Mouse (Mus musculus): ENCODE measurements at regions not wholly inside any gene's neighbourhood (a gene's known extent, or its start where the extent isn't known, plus 50 kb on each side); places are given as distances from the start of the nearest gene placed in this dataset.
A peak's percentile ranks its signal among the peaks of the same experiment; 100 is the strongest.

DNA sequence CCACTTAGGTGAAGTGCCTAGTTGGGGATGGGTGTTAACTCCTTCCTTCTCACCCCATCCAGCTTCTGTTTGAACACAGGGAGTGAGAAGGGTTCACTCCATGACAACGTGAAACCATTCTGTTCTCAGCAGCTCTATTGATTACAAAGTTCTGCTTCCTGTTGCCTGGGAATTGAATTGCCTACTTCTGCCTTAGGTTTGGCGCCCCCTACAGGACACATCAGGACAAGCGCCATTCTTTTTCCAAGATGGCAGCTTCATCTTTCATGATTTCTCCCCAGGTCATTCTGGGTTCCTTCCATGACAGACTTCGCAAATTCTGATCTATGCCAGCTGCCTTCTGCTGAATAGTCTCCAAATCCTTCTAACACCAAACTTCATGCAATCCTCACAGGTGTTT is 371.5 kb downstream of the Lrig3 start:
- TF ChIP-seq POLR2A (IDR thresholded peaks at IDR 0.05; ENCODE audit: low read depth, low read length) (no peak), CTCF (conservative IDR thresholded peaks at IDR 0.05 in 1 of 2, IDR thresholded peaks at IDR 0.05 in 1 of 2; ENCODE audit: low read depth in 2 of 2, low read length in 2 of 2) (0 out of 4 replicates have a peak, but pooled peaks of 1 of the 2 experiments have one; percentile 2), JUND (conservative IDR thresholded peaks at IDR 0.05; ENCODE audit: low read depth, low read length) (no peak), E2F4 (IDR thresholded peaks at IDR 0.05; ENCODE audit: insufficient replicate concordance, low read depth, low read length) (no peak), ZNF384 (IDR thresholded peaks at IDR 0.05; ENCODE audit: low read depth, low read length) (no peak), UBTF (IDR thresholded peaks at IDR 0.05; ENCODE audit: low read depth, low read length) (no peak), ZC3H11A (IDR thresholded peaks at IDR 0.05; ENCODE audit: low read depth, low read length) (no peak), MXI1 (IDR thresholded peaks at IDR 0.05; ENCODE audit: low read depth, low read length) (no peak), NELFE (IDR thresholded peaks at IDR 0.05; ENCODE audit: low read depth, low read length) (no peak)
